Mouse (Mus musculus) adrenal gland, postnatal 25 days (tissue): ENCODE measurements around the gene Prkcb. TPM values are rescaled to one million over a fixed set of nuclear protein-coding genes. Genes with fewer than 3 reads are reported as not detected.

Experiments
- DNase-seq: peaks from one replicate; pipeline ENCODE4 v3.0.0; 2021; ENCODE audit warnings: mixed read lengths
- total RNA-seq: library from RNA; stranded (reverse); gene quantifications from 2 replicates; pipeline ENCODE4 v1.2.3, GENCODE M21; 2021

The Prkcb gene
- total RNA-seq, 1 experiment from 2014 or later = 10.7 TPM

DNA sequence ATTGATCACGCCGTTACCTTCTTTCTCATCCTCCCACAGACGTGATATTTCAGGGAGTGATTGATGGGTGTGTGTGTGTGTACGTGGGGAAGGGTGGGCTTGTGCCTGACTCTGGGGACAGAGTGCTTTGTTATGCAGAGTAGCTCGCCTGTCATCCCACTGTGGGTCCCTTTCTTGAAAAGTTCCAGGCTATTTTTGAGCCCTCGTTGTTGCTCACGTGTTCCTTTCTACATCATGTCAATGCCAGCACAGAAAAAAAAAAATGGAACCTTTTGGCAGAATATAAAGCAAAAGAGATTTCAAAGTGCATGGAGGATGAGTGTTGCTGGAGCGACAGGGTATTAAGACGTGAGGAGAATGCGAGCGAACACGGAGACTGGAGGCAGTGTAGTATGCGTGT is 118.1 kb downstream of the Prkcb start:
- no peak for DNase-seq

DNA sequence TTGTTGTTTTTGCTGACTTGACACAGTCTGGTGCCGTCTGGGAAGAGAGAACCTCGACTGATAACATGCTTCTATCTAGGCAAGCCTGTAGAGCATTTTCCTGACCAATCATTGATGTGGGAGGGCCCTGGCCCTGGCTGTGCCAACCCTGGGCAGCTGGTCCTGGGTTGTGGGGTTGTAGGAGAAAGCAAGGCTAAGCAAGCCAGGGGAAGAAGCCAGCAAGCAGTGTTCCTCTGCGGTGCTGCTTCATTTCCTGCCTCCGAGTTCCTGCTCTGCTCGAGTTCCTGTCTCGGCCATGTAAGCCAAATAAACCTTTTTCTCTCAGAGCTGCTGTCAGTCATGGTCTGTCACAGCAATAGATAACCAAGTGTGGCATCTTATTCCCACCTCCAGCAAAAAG is 121.4 kb downstream of the Prkcb start:
- DNase-seq = no peak

DNA sequence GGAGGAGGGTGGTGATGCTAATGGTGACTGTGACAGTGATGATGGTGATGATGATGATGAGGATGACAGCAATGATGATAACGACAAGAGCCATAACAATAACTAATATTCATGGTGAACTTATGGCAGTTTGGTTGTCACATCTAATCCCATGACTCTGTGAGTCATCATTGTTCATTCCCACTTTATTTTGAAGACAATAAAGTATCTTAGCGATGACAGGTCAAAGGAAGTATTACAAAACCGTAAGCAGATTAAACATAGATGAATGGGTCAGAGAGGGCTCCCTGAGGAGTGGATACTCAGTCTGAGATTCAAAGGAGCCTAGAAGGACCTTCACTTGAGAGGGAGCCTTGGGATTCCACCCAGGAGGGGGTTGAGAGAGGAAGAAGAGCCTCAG is 122.3 kb downstream of the Prkcb start:
- DNase-seq = no peak

DNA sequence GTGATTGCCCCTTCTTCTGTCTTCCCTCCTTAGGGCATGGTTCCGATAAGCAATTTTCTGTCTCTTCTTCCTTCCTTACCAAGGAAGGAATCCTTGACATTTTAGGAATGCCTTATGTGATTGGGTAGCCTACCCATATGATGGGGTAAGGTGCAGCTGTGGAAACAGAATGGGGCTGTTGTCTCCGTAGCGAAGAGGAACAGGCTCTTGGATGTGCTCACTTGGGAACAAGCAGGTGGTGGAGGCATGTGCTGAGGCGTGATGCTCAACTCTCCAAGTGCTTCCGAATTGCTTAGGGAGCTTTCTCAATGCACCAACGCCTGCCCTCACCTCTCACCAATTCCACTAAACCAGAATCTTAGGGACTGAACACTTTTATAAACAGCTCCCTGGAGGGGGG is 124.7 kb downstream of the Prkcb start:
- no peak for DNase-seq

DNA sequence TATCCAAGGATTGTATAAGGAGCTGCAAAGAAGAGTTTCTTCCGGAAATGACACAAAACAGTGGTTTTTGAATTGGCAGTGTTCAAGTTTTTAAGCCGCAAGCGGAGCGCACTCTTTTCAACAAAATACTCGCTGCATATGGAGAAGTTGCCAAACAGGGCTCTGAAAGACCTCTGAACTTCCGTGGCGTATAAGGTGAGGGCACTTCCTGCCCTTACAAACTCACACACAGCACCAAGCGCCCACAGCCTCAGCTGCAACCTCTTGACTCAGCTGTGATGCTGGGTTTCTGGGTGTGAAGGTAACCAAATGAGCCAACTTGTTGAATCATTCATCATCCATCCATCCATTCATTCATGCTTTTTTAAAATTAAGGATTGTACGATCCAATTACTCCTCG is 125.6 kb downstream of the Prkcb start:
- DNase-seq = no peak

DNA sequence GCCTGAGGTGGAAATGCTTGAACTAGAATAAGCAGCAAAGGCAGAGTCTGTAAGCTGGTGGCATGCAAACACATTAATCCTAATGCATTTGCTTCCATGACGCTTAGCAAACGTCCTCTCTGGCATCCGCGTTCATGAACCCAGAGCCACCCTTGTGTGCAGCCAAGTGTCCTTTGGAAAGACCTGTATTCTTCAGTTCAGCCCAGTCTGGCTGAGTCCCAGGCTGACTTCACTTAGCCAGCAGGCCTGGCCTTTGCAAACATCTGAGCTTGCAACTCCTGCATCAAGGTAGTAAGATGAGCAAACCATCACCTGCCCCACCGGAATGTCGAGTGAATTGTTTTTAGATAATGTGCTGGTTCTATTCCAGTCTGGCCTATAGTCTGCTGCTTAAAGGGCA is 126.1 kb downstream of the Prkcb start:
- no peak for DNase-seq

DNA sequence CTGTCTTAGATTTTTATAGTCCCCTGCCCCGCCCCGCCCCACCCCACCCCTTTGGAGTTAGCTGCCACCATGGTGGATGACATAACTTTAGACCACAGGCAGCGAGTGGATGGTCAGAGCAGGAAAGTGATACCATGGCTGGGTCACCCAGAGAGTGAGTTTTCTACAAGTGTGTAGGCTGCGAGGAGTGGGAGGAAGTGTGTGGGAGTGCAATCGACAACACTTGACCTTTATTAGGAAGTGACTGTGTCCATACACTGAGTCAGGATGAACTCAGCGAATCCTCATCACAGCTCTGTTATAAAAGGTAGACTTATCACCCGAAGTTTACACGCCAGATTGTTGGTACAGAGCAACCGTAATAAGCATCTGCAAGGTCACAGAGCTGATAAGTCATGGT is 126.8 kb downstream of the Prkcb start:
- DNase-seq = no peak

DNA sequence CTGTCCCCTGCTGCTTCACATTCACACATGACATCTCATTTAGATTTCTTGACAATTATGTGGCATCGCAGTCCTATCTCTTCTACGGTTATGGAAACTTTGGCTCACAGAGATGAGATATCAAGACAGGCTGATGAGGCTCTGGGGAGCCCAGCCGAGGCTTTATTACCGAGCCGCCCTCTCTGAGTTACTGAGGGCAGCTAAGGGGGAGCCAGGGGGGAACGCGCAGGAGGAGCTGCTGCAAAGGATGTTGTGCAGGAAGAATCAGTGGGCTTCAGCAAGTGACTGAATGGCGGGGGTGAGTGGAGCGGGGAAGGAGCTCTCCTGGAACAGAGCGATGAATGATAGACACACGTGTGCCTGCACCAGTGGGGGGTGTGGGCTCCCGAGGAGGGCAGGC is 127.4 kb downstream of the Prkcb start:
- no peak for DNase-seq

DNA sequence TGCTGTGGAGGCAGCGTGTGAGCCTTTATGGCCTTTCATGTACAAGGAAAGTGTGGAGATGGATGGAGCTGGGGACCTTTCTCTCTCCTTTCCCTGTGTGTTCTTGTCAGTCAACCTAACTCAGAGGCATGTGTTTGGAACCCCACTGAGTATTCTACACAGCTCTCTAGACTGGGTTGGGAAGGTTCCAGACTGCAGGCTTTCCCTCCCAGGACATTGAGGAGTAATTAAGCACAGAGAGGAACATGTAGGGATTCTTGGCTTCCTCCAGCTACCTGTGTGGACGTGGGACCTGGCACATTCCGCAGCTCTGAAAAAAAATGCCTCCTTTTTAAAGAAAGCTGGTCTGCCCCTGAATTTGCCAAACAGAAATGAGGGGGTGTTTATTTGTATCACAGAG is 130.0 kb downstream of the Prkcb start:
- DNase-seq = no peak

DNA sequence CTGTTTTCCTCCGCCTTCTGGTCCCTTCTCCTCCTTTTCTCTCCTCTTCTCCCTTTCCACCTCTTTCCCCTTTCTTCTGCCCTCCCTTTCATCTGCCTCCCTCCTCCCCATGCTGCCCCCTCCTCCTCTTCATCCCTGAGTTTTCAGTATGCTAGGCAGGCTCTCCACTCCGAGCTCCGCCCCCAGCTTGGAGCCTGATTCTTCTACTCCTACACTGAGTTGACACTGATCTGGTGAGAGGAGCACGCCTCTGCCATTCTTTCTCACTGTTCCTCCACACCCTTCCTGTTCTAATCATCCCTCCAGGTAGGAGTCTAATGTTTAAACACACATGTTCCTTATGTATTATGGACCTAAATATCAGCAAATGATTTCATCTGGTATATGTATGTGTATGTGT is 135.3 kb downstream of the Prkcb start:
- DNase-seq = no peak

DNA sequence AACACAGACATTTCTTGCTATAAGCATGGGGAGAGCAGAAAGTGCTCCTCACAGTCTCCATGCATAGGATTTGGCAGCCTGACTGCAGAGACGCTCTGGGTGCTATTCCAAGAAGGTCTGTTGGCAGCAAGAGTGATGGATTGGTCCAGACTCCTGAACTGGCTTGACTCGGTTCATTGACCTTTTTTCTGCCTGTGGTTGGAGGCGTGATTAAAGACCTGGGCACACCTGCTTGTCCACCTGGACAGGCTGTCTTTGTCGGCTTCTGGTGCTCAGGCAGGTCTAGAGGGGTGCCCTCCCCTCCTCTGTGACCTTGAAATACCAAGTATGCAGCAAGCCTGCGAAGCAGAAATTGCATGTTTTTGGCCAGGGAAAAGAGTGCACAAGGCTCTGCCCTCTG is 140.6 kb downstream of the Prkcb start:
- no peak for DNase-seq

DNA sequence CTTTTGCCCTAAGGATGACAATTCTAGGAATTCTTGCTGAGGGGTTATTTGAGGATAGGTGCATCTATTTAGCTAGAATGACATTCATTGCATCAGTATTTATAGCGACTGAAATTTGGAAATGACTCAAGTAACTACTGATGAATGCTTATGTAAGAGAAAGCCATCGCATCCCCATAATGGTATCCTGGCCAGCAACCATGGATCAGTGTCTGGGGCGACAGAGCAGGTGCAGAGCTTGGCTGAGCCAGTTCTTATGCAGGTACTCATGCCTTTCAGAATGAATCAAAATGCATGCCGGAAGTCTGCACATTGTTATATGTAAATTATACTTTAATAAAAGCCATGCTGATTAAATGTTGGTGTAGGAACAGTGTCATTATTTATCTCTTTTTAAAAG is 143.8 kb downstream of the Prkcb start:
- no peak for DNase-seq

DNA sequence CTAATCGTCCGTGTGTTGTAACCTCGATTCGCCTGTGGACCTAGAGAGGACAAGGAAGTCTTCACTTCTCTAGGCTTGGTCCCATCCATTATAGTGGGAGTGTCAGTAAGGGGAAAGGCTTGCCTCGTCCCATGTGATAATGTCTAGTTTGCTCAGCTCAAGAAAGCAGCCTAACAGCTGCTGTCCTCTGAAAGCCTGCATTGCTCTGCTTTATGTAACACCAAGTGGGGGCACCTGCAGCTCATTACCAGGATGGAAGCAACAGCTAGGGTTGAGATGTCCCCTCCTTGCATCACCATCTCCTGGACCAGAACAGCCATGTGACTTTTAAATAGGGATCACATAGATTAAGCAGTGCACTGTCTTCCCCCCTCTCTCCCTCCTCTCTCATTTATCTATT is 144.8 kb downstream of the Prkcb start:
- no peak for DNase-seq

DNA sequence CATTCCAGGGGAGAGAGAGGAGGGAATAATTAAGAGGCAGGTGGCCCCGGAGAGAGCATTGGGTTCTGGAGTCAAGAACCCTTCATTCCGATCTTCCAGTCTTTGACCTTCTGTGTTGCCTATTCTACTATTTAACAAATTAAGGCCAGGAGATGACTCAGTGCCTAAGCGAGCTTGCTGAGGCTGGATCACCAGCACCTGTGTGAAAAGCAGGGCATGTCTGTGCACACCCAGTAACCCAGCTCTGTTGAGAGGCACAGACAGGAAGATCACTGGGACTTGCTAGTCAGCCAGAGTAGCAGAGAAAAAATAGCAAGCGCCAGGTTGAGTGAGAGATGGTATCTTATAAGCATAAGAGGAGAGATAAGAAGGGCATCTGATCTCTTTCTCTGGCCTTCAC is 146.4 kb downstream of the Prkcb start:
- no peak for DNase-seq

DNA sequence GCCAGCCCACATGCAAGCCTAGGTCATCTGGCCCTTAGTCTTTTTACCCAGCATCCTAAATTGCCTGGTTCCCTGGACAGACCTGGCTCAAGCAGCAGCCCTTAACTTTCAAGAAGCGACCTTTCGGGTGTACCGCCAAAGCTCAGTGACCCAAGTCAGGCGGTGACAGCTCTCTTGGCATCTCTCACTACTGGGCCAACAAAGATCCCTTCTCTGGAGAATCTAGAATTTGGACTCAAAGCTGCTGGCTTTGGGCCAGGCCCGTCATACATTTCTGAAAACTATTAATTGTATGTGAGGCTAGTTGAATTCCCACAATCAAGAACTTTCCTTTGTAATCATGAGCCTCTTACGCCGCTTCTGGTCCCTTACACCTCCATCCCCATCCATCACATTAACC is 147.0 kb downstream of the Prkcb start:
- no peak for DNase-seq

DNA sequence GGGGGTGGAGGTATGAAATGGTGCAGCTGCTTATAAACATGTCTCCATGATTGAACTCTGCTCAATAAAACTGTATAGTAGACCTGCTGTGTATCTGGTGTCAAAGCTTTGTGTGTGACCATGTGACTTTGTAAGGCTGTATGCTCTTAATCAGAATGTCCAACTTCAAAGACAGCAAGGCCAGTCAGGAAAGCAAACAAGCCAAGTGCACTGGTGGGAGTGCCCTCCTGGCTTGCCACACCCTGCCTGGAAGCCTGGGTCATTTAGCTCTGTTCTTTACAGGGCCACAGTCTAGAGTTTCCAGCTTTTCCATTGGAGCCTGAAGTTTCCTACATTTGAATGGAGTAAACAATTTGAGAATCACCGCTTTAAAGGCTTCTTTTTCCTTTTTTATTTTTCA is 148.8 kb downstream of the Prkcb start:
- DNase-seq = no peak

DNA sequence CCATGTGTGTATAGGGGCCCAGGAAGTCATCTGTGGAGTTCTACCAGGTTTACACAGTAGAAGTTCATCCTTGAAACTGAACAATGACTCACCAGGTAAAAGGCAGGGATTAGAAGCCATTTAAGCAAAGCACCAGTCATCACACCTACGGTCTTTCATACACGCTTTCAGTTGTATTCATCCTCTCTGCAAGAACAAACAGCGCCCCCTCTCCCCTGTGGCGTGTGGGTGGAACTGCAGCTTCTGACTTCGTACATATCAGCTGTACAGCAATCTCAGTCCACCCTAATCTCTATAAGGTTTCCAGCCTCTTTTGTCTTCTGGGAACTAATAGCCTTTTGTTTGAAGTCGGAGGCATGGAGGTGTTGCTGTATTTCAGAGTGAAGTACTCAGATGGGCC is 156.5 kb downstream of the Prkcb start:
- DNase-seq = peak; percentile 21

DNA sequence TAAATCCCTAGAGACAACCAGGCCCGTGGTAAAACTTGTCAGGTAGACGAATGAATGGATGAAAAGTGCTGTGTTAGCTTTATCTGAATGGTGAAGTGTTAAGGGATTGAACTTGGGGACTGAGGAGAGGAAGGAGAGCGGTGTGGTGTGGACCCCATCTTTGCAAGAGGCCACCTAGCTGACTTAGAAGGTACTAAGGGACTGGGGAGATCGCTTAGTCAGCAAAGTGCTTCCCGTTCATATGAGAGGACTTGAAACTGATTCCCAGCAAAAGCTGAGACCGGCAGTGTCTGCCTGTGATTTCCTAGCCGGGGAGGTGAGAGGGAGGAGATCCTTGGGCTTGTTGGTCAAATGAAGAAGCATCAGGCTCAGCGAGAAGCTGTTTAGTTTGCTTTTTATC is 164.1 kb downstream of the Prkcb start:
- no peak for DNase-seq

DNA sequence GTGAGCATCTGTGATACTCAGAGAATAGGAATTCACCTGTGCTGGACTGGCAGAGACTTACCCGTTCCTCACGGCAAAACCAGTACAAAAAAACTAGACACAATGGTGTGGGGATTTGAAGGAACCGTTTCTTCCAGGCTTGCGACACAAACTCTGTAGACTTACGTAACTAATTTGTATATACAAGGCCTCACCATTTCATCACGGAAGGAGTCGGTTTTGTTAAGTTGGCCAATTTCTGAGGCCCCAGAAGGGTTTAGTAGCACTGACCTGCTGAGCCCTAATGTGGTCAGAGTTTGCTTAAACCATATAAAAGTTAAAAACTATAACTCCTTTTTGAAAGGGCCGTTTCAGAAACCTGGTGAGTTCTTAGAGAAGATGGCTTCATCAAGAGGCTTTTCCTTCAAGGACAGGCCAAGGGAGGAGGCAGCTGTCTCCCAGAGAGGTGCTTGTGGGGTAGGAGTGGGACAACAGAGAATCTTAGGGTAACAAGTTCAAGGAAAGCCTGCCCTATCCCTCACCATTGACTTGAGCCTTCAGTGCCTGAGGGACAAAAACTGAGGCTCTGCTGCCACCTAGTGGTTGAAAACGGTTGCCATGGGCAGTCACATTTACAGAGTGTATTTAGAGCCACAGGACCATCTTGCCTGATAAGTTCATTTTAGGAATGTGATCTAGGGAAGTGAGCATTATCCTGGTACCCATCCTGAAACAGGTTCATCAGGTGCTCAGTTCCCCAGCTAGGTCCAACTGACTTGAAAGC is 170.8 kb downstream of the Prkcb start:
- peak; percentile 83 for DNase-seq

DNA sequence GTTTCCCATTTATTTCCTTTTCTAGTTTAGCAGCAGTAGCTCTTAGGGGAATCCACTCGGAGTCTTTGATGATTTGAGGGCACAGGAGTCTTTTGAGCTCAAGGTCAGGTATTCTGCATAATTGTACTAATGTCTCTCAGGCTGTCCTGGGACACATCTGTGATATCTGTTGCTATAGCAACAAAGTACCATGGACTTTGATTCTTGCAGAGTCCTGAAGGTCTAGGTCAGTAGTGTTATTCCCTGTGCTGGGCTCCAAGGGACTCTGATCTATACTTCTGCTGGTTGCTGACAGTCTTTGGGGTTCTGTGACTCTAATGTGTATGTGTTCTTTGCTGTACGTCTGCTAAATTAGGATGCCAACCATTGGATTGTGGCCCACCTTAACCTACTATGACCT is 171.5 kb downstream of the Prkcb start:
- no peak for DNase-seq

DNA sequence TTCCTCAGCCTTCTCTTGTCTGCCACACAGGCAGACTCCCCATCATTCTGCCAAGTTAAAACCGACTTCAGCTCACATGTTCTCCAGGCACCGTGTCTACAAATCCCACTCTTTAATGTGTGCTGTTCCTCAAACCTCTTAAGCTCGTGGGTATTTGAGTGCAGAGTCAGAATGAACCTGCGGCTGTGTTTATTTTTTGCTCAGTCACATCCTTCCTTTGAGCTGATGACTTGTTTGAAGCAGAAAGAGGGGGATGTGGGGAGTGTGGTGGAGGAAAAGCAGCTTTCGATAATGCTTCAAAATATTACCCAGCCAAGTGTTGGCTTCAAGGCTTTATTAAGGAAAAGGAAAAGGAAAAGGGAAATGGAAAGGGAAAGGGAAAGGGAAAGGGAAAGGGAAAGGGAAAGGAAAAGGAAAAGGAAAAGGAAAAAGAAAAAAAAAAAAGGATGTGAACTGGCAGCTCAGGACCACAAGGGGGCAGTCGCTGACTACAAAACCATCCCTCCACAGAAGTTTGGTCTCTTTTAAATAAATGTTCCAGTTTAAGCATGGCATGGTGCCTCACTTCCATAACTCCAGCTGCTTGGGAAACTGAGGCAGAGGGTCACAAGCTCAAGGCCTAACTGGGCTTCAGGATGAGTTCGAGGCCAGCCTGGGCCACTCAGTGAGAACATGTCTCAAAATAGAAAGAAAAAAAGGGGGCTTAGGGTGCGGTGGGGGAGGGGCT is 177.4 kb downstream of the Prkcb start:
- peak; percentile 19 for DNase-seq

DNA sequence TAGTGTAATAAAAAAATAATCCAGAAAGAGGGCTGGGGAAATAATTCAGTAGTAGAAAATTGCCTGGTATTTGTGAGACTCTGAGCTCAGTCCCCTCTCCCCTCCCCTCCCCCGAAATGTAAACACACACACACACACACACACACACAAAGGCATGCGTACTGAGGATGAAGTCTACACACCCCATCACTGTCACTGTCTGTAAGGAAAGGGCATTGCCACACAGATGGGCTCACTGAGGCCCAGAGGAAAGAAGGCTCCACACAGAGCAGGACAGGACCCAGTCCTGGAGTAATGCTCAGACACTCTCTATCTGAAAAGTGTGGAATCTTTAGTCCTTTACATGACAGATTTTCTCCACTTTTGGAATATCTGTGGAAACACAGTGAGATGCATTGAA is 178.2 kb downstream of the Prkcb start:
- DNase-seq = no peak

DNA sequence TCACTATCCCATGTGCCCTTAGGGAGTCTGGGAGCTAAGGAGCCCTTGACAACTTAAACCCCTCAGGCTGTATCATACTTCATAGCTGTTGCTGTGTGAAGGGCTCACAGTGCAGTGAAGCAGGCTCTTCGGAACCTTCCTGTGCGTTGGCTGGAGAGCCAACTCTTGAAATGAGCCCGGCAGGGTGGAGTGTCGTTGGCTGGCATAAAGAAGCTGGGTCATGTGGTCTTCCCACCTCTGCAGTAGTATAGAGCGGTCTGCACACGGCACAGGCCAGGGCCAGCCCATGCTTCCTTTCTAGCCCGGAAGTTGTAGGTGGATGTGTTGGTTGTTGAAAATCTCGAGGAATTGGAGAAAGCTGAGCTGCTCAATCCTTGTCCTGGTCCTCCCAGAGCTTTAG is 179.3 kb downstream of the Prkcb start:
- DNase-seq = no peak
